Comparison of ENCODE assay signal across 8 mouse cellular contexts in genomic region chr7:71531496-71531895, GRCm38 (mm10).
A peak's percentile ranks its signal among the peaks of the same experiment; 100 is the strongest.
DNase-seq lines count a peak whose midpoint lies in the region; ATAC-seq lines count a peak whose summit lies in the region.
"Had no signal": no experiment of that assay in that cellular context is flagged by ENCODE, and none has a peak within 500 bp of the region (broad histone marks: within the 10 kb centered on the region; RNA-seq: fewer than 3 reads in every experiment).

No protein-coding gene starts in this region.

- no peak overlapping the region for H3K4me3 ChIP-seq in embryonic facial prominence, embryonic 12.5 days
- no peak overlapping the region for H3K4me3 ChIP-seq in liver, embryonic 13.5 days (replicated peaks)
- H3K4me3 ChIP-seq: forebrain, embryonic 12.5 days had no signal

- H3K27ac ChIP-seq in embryonic facial prominence, embryonic 12.5 days, result 0 out of 2 replicates have a peak overlapping the region, but pooled peaks have one; percentile 23
- 0 out of 2 replicates have a peak overlapping the region, but pooled peaks have one; percentile 18 for H3K27ac ChIP-seq in liver, embryonic 13.5 days
- H3K27ac ChIP-seq: forebrain, embryonic 12.5 days had no signal

- H3K36me3 ChIP-seq in embryonic facial prominence, embryonic 12.5 days, result no peaks in the 10 kb centered on the region
- H3K36me3 ChIP-seq in liver, embryonic 13.5 days, result no peaks in the 10 kb centered on the region
- H3K36me3 ChIP-seq: forebrain, embryonic 12.5 days had no signal

- DNase-seq in embryo, embryonic 10 days (ENCODE audit: low spot score), result peak; percentile 42
- peak; percentile 10 to 21 for DNase-seq in heart, postnatal 36 days
- no peak for DNase-seq in liver, embryonic 13.5 days
- no peak for DNase-seq in left cerebral cortex, postnatal 36 days (ENCODE audit: low spot score in 2 of 2)
- DNase-seq in left cerebral cortex, adult 18-20 months (ENCODE audit: low spot score in 2 of 2), result no peak

- H3K9ac ChIP-seq in embryonic facial prominence, embryonic 12.5 days, result no peak overlapping the region
- H3K9ac ChIP-seq in liver, embryonic 13.5 days, result no peak overlapping the region
- H3K9ac ChIP-seq: forebrain, embryonic 12.5 days had no signal

- ATAC-seq in embryonic facial prominence, embryonic 12.5 days (ENCODE audit: insufficient number of reproducible peaks, insufficient read depth, low FRiP score, low TSS enrichment), result no peak
- no peak for ATAC-seq in liver, embryonic 13.5 days (ENCODE audit: low read depth)
- ATAC-seq in megakaryocyte, adult 5-6 weeks (ENCODE audit: poor library complexity, severe bottlenecking), result no peak

- 0 out of 2 replicates have a peak, but pooled peaks cover 6% of the 10 kb centered on the region for H3K4me1 ChIP-seq in embryonic facial prominence, embryonic 12.5 days
- H3K4me1 ChIP-seq in liver, embryonic 13.5 days (replicated peaks), result no peaks in the 10 kb centered on the region
- H3K4me1 ChIP-seq: forebrain, embryonic 12.5 days had no signal

- intact Hi-C loops in heart, postnatal 36 days (cut with DNase I), result no loop called here
- intact Hi-C loops in left cerebral cortex, postnatal 36 days (cut with DNase I), result no loop called here

- 19% methylated on average over 6 of the region's 6 CpGs for WGBS in embryonic facial prominence, embryonic 12.5 days
- WGBS in liver, embryonic 13.5 days (ENCODE audit: insufficient replicate concordance), result 30% methylated on average over 6 of the region's 6 CpGs

- no peaks in the 10 kb centered on the region for H3K9me3 ChIP-seq in embryonic facial prominence, embryonic 12.5 days
- H3K9me3 ChIP-seq in liver, embryonic 13.5 days (replicated peaks), result no peaks in the 10 kb centered on the region
- H3K9me3 ChIP-seq: forebrain, embryonic 12.5 days had no signal

- H3K27me3 ChIP-seq in embryonic facial prominence, embryonic 12.5 days, result no peaks in the 10 kb centered on the region
- H3K27me3 ChIP-seq in liver, embryonic 13.5 days, result no peaks in the 10 kb centered on the region
- H3K27me3 ChIP-seq: forebrain, embryonic 12.5 days had no signal

- H3K4me2 ChIP-seq in embryonic facial prominence, embryonic 12.5 days (replicated peaks), result no peak overlapping the region
- H3K4me2 ChIP-seq in liver, embryonic 13.5 days, result no peak overlapping the region
- H3K4me2 ChIP-seq: forebrain, embryonic 12.5 days had no signal

Comparison
In these comparisons a context has a peak if more than half of its experiments do, and no peak if none do; other contexts are left out.
1. DNase-seq: peak in embryo, embryonic 10 days (single experiment) and heart, postnatal 36 days (2 of 2); none in liver, embryonic 13.5 days (single experiment), left cerebral cortex, postnatal 36 days (0 of 2) and left cerebral cortex, adult 18-20 months (0 of 2).